Mouse (Mus musculus): ENCODE measurements at regions not wholly inside any gene's neighbourhood (a gene's known extent, or its start where the extent isn't known, plus 50 kb on each side); places are given as distances from the start of the nearest gene placed in this dataset.

- no peak overlapping the region for H3K4me2 ChIP-seq (replicated peaks)
- no peak overlapping the region for H3K27ac ChIP-seq
- H3K9me3 ChIP-seq, result no peaks in the 10 kb centered on the region
- WGBS, result 29% methylated on average over 9 of the region's 9 CpGs
- H3K9ac ChIP-seq, result no peak overlapping the region
- H3K36me3 ChIP-seq, result no peaks in the 10 kb centered on the region
- no peak for ATAC-seq (ENCODE audit: insufficient number of reproducible peaks, insufficient read depth, low FRiP score, low TSS enrichment)
- no peaks in the 10 kb centered on the region for H3K27me3 ChIP-seq
- no peaks in the 10 kb centered on the region for H3K4me1 ChIP-seq
- H3K4me3 ChIP-seq, result no peak overlapping the region
These were observed 102.1 kb upstream of the Cnot2 start for GRCm38 (mm10) chr10:116683374-116683773.

DNA sequence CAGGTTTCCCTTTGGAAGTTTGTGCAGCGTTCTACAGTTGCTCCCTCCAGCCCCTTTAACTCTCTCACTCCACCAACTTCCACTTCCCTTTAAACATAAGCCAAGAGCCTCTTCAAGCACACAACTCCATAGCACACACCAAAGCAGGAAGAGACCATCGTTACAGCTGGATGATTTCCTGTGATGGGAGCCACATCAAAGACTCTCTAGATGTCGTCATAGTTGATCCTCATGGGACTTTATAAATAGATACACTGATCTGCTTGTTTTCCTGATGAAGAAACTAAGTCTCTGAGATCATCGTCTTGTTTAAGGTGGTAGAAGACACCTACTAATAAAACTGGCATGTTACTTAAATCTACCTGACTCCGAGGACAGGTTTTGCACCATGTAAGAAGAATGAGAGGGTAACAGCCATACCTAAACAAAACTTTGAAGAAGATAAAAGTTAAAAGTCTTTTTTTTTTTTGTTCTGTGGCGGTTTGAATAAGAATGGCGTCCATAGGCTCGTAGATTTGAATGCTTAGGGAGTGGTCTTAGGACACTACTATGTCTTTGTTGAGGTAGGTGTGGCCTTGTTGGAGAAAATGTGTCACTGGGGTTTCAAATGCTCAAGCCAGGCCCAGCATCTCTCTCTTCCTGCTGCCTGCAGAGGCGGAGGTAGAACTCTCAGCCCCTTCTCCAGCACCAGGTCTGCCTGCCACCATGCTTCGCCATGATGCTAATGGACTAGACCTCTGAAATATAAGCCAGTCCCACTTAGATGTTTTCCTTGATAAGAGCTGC, 97.8 kb upstream of the Cnot2 start:
- 82% methylated on average over 10 of the region's 10 CpGs for WGBS
- Histone ChIP-seq H3K4me3 (no peak overlapping the region), H3K9ac (no peak overlapping the region), H3K4me1 (peaks cover 3% of the 10 kb centered on the region), H3K9me3 (no peaks in the 10 kb centered on the region), H3K36me3 (no peaks in the 10 kb centered on the region), H3K27me3 (no peaks in the 10 kb centered on the region), H3K4me2 (replicated peaks) (no peak overlapping the region), H3K27ac (peak overlapping the region; percentile 41; the same call in 1 of the 2 replicates)
- no peak for ATAC-seq (ENCODE audit: insufficient number of reproducible peaks, insufficient read depth, low FRiP score, low TSS enrichment)

DNA sequence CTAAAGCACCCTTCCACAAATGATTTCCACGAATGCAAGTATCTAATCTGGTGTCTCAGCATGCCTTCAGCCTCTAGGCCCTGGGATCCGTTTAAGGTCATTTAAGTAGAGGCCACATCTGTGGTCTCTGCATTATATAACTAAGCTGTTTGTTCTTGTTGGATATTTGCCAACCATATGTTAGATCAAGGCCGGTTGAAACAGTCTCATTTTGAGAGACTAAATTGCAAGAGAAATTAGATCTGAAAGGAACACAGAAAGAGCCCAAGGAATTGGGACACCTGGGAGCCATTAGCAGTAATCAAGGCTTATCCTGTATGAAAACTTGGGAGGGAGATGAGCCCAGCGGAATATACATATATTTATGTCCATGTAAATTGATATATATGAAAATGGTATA, 96.6 kb upstream of the Cnot2 start:
- H3K4me2 ChIP-seq (replicated peaks), result no peak overlapping the region
- 23% methylated on average over 4 of the region's 4 CpGs for whole genome bisulfite sequencing
- H3K36me3 ChIP-seq, result no peaks in the 10 kb centered on the region
- no peak overlapping the region for H3K9ac ChIP-seq
- no peaks in the 10 kb centered on the region for H3K9me3 ChIP-seq
- peak; percentile 75 for ATAC-seq (ENCODE audit: insufficient number of reproducible peaks, insufficient read depth, low FRiP score, low TSS enrichment)
- H3K4me3 ChIP-seq, result no peak overlapping the region
- H3K27me3 ChIP-seq, result no peaks in the 10 kb centered on the region
- no peak overlapping the region for H3K27ac ChIP-seq
- peaks cover 3% of the 10 kb centered on the region for H3K4me1 ChIP-seq

DNA sequence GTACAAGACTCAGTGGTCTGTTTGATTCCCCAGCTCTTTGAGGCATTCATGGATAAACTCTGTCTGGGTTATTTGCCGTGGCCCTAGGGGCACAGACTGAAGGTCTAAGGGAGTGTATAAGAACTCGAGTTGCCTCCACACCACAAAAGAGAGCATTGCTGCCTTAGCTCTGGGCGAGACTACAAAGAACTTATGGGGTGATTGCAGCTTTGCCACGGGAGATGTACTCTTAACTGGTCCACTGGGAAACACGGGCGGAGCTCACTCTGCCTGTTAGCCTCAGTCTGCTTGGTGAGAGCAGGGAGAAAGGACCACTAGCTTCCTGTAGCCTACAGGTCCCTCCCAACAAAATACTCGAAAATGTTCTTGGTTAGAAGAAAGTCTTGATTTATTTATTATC, 93.9 kb upstream of the Cnot2 start:
- no peak overlapping the region for H3K9ac ChIP-seq
- 53% methylated on average over 7 of the region's 7 CpGs for WGBS
- no peak for ATAC-seq (ENCODE audit: insufficient number of reproducible peaks, insufficient read depth, low FRiP score, low TSS enrichment)
- no peak overlapping the region for H3K4me2 ChIP-seq (replicated peaks)
- no peaks in the 10 kb centered on the region for H3K27me3 ChIP-seq
- no peak overlapping the region for H3K4me3 ChIP-seq
- peaks cover 3% of the 10 kb centered on the region for H3K4me1 ChIP-seq
- no peaks in the 10 kb centered on the region for H3K9me3 ChIP-seq
- no peaks in the 10 kb centered on the region for H3K36me3 ChIP-seq
- H3K27ac ChIP-seq, result peak overlapping the region; percentile 36; the same call in 1 of the 2 replicates

GRCm38 (mm10) chr10:116674348-116674747, 93.0 kb upstream of the Cnot2 start:
- Histone ChIP-seq H3K36me3 (no peaks in the 10 kb centered on the region), H3K4me2 (replicated peaks) (no peak overlapping the region), H3K4me1 (peaks cover 3% of the 10 kb centered on the region), H3K4me3 (no peak overlapping the region), H3K9ac (no peak overlapping the region), H3K27me3 (no peaks in the 10 kb centered on the region), H3K9me3 (no peaks in the 10 kb centered on the region), H3K27ac (no peak overlapping the region)
- WGBS, result 78% methylated on average over 2 of the region's 2 CpGs
- no peak for ATAC-seq (ENCODE audit: insufficient number of reproducible peaks, insufficient read depth, low FRiP score, low TSS enrichment)

DNA sequence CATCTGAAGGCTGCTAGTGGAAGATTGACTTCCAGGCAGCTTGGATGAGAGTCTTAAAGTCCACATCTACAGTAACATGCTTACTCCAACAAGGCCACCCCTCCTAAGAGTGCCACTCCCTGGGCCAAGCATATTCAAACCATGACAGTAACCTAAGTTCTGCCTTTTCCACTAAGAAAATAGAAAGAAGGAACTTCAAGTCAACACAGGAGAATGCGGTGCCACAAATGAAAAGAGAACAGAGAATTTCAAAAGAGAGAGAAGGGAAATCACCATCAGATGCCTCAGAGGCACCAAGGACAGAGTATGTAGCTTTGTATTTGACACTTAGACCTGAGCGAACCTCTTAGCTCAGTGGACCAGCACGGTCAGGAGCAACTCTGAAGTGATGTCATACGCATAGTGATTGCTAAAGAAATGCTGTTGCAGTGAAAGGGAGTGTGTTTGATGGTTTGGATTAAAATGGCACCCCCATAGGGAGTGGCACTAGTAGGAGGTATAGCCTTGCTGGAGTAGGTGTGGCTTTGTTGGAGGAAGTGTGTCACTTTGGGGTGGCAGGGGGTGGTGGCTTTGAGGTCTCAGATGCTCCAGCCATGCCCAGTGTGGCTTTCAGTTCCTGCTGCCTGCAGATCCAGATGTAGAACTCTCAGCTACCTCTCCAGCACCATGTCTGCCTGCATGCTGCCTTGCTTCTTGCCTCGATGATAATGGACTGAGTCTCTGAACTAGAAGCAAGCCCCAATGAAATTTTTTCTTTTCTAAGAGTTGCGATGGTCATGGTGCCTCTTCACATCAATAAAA, 77.1 kb upstream of the Cnot2 start:
- H3K4me2 ChIP-seq (replicated peaks), result no peak overlapping the region
- no peak overlapping the region for H3K27ac ChIP-seq
- H3K9ac ChIP-seq, result no peak overlapping the region
- H3K4me1 ChIP-seq, result peaks cover 7% of the 10 kb centered on the region; the same call in 1 of the 2 replicates
- H3K4me3 ChIP-seq, result no peak overlapping the region
- ATAC-seq (ENCODE audit: insufficient number of reproducible peaks, insufficient read depth, low FRiP score, low TSS enrichment), result no peak
- no peaks in the 10 kb centered on the region for H3K27me3 ChIP-seq
- WGBS, result 93% methylated on average over 6 of the region's 6 CpGs
- H3K36me3 ChIP-seq, result no peaks in the 10 kb centered on the region
- H3K9me3 ChIP-seq, result no peaks in the 10 kb centered on the region

DNA sequence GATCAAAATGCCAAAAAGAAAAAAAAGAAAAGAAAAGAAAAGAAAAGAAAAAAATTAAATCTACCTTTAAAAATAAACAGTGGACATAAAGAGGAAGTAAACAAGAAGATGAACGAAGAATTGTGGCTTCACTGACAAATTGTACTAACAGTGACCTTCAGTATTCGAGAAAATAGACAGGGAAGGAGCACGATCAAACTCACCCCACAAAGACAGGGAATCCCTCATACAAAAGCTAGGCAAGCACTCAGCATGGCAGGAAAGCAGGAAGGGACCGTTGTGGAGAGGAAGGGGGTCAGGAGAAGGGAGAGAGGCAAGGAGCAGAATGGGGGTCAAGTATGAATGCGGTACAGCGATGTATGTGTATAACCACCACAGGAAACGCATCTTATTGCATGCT, 74.6 kb upstream of the Cnot2 start:
- Histone ChIP-seq H3K27ac (no peak overlapping the region), H3K9ac (no peak overlapping the region), H3K9me3 (no peaks in the 10 kb centered on the region), H3K4me2 (replicated peaks) (no peak overlapping the region), H3K4me3 (no peak overlapping the region), H3K36me3 (no peaks in the 10 kb centered on the region), H3K27me3 (no peaks in the 10 kb centered on the region), H3K4me1 (peaks cover 7% of the 10 kb centered on the region; the same call in 1 of the 2 replicates)
- WGBS, result 62% methylated on average over 7 of the region's 7 CpGs
- no peak for ATAC-seq (ENCODE audit: insufficient number of reproducible peaks, insufficient read depth, low FRiP score, low TSS enrichment)

- no peak overlapping the region for H3K4me2 ChIP-seq (replicated peaks)
- no peak for ATAC-seq (ENCODE audit: insufficient number of reproducible peaks, insufficient read depth, low FRiP score, low TSS enrichment)
- H3K27me3 ChIP-seq, result no peaks in the 10 kb centered on the region
- no peak overlapping the region for H3K9ac ChIP-seq
- H3K36me3 ChIP-seq, result no peaks in the 10 kb centered on the region
- peaks cover 7% of the 10 kb centered on the region; the same call in 1 of the 2 replicates for H3K4me1 ChIP-seq
- no peak overlapping the region for H3K4me3 ChIP-seq
- no peaks in the 10 kb centered on the region for H3K9me3 ChIP-seq
- 78% methylated on average over 6 of the region's 6 CpGs for WGBS
- no peak overlapping the region for H3K27ac ChIP-seq
These were observed 73.9 kb upstream of the Cnot2 start for GRCm38 (mm10) chr10:116655018-116655807.

DNA sequence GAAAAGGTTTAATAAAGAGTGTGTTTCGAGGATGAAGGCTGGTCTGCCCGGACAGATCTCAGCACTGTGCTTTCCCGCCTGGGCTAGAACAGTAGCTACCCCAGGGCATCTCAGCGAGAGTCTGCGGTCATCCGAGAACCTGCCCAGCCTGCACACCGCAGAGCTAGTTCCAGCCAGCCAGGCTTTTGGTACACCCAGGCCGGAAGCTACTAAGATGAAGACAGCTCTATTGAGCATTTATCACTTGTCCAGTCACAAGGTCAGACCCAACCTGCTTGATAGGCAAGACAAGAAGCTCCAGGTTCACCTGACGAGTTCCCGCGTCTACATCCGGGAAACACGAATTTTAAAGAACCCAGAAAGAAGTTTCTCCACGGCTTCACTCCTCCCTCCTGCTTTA, 72.8 kb upstream of the Cnot2 start:
- no peak overlapping the region for H3K27ac ChIP-seq
- 93% methylated on average over 14 of the region's 14 CpGs for WGBS
- no peak for ATAC-seq (ENCODE audit: insufficient number of reproducible peaks, insufficient read depth, low FRiP score, low TSS enrichment)
- H3K9ac ChIP-seq, result no peak overlapping the region
- H3K4me2 ChIP-seq (replicated peaks), result no peak overlapping the region
- no peak overlapping the region for H3K4me3 ChIP-seq
- no peaks in the 10 kb centered on the region for H3K27me3 ChIP-seq
- H3K4me1 ChIP-seq, result peaks cover 7% of the 10 kb centered on the region; the same call in 1 of the 2 replicates
- H3K36me3 ChIP-seq, result no peaks in the 10 kb centered on the region
- H3K9me3 ChIP-seq, result no peaks in the 10 kb centered on the region

DNA sequence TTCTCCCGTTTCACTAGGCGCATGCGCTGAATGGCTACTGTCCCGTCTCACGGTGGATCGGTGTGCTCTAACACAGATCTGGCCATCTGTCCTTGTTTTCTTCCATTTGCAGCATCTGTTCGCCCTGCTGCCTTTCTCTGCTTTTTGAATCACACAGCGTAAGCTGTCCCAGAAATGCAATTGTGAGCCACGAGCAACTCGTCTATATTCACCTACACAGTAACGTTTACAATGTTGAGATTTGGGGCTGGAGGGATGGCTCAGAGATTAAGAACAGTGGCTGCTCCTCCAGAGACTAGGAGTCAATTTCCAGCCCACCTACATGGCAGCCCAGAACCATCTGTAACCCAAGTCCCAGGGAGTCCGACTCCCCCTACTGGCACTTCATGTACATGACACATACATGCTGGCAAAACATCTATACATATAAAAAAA, 72.2 kb upstream of the Cnot2 start:
- 86% methylated on average over 12 of the region's 12 CpGs for WGBS
- Histone ChIP-seq H3K9ac (no peak overlapping the region), H3K9me3 (no peaks in the 10 kb centered on the region), H3K4me1 (peaks cover 7% of the 10 kb centered on the region; the same call in 1 of the 2 replicates), H3K27ac (no peak overlapping the region), H3K36me3 (no peaks in the 10 kb centered on the region), H3K27me3 (no peaks in the 10 kb centered on the region), H3K4me2 (replicated peaks) (no peak overlapping the region), H3K4me3 (no peak overlapping the region)
- ATAC-seq (ENCODE audit: insufficient number of reproducible peaks, insufficient read depth, low FRiP score, low TSS enrichment), result no peak

DNA sequence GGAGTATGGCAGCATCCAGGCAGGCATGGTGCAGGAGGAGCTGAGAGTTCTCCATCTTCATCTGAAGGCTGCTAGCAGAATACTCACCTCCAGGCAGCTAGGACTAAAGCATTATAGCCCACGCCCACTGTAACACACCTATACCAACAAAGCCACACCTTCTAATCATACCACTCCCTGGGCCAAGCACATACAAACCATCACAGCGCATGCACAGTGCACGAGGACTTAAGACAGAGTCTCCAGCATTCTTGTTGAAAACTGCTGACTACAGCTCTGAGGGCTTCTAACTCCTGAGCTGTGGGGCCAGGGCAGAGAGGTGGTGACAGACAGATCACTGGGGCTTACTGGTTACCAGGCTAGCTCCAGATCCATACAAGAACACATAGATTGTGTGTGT, 68.0 kb upstream of the Cnot2 start:
- H3K4me2 ChIP-seq (replicated peaks), result no peak overlapping the region
- H3K27me3 ChIP-seq, result no peaks in the 10 kb centered on the region
- no peak overlapping the region for H3K4me3 ChIP-seq
- no peak for ATAC-seq (ENCODE audit: insufficient number of reproducible peaks, insufficient read depth, low FRiP score, low TSS enrichment)
- H3K4me1 ChIP-seq, result no peaks in the 10 kb centered on the region; the same call in 1 of the 2 replicates
- H3K9ac ChIP-seq, result no peak overlapping the region
- no peak overlapping the region for H3K27ac ChIP-seq
- WGBS, result 89% methylated on average over 3 of the region's 3 CpGs
- H3K36me3 ChIP-seq, result no peaks in the 10 kb centered on the region
- no peaks in the 10 kb centered on the region for H3K9me3 ChIP-seq
